Mouse (Mus musculus) liver, adult (tissue): ENCODE results near the gene Isx.

Experiments
- GATA4 ChIP-seq: IDR thresholded peaks from 2 replicates; pipeline ENCODE4 v1.6.1; 2014; ENCODE audit warnings: mild to moderate bottlenecking, low read length; ENCODE audit not compliant: insufficient replicate concordance

Gene Isx

GRCm38 (mm10) chr8:74878637-74879036 lies 5.7 kb downstream of the Isx start:
- no peak for TF ChIP-seq GATA4

GRCm38 (mm10) chr8:74888763-74889162 lies 15.8 kb downstream of the Isx start:
- TF ChIP-seq GATA4: no peak

- TF ChIP-seq GATA4: no peak
Observed at GRCm38 (mm10) chr8:74891030-74891429, 18.1 kb downstream of the Isx start.

- no peak for TF ChIP-seq GATA4
Observed at GRCm38 (mm10) chr8:74896302-74896701, 23.3 kb downstream of the Isx start.

GRCm38 (mm10) chr8:74897315-74897714 lies 24.3 kb downstream of the Isx start:
- TF ChIP-seq GATA4: no peak

GRCm38 (mm10) chr8:74899796-74900195 lies 26.8 kb downstream of the Isx start:
- TF ChIP-seq GATA4: no peak

- TF ChIP-seq GATA4: no peak
Observed at GRCm38 (mm10) chr8:74901765-74902164, 28.8 kb downstream of the Isx start.

GRCm38 (mm10) chr8:74903054-74903842 lies 30.3 kb downstream of the Isx start:
- no peak for TF ChIP-seq GATA4

GRCm38 (mm10) chr8:74906333-74906732 lies 33.4 kb downstream of the Isx start:
- TF ChIP-seq GATA4: no peak

GRCm38 (mm10) chr8:74910708-74911107 lies 37.7 kb downstream of the Isx start:
- TF ChIP-seq GATA4: no peak

GRCm38 (mm10) chr8:74920691-74921421 lies 47.9 kb downstream of the Isx start:
- TF ChIP-seq GATA4: no peak

GRCm38 (mm10) chr8:74921882-74922518 lies 49.0 kb downstream of the Isx start:
- no peak for TF ChIP-seq GATA4

- no peak for TF ChIP-seq GATA4
Observed at GRCm38 (mm10) chr8:74927940-74928339, 55.0 kb downstream of the Isx start.

GRCm38 (mm10) chr8:74930731-74931130 lies 57.8 kb downstream of the Isx start:
- no peak for TF ChIP-seq GATA4

- TF ChIP-seq GATA4: no peak
Observed at GRCm38 (mm10) chr8:74935308-74935707, 62.3 kb downstream of the Isx start.

- no peak for TF ChIP-seq GATA4
Observed at GRCm38 (mm10) chr8:74936656-74937055, 63.7 kb downstream of the Isx start.

GRCm38 (mm10) chr8:74942056-74942455 lies 69.1 kb downstream of the Isx start:
- TF ChIP-seq GATA4: no peak
